Mouse (Mus musculus) adrenal gland, adult 18-20 months (tissue): ENCODE data around the gene Krt27. TPM values are rescaled to one million over a fixed set of nuclear protein-coding genes. Genes with fewer than 3 reads are reported as not detected.

ENCODE experiments used
- DNase-seq, 2 experiments: peaks; one replicate each; pipeline ENCODE4 v3.0.0; 2021 to 2022; ENCODE audit warnings: low spot score in 2 of 2
- total RNA-seq, 2 experiments: library from RNA; stranded (reverse); gene quantifications; 1 replicate in 1 of 2; 2 replicates in 1 of 2; pipeline ENCODE4 v1.2.3; 2021

Krt27 gene
- total RNA-seq, 2 experiments from 2014 or later = not detected

GRCm38 (mm10) chr11:99333426-99333825, 17.5 kb downstream of the Krt27 start:
- no peak for DNase-seq

GRCm38 (mm10) chr11:99329655-99330054, 21.2 kb downstream of the Krt27 start:
- DNase-seq = no peak

DNA sequence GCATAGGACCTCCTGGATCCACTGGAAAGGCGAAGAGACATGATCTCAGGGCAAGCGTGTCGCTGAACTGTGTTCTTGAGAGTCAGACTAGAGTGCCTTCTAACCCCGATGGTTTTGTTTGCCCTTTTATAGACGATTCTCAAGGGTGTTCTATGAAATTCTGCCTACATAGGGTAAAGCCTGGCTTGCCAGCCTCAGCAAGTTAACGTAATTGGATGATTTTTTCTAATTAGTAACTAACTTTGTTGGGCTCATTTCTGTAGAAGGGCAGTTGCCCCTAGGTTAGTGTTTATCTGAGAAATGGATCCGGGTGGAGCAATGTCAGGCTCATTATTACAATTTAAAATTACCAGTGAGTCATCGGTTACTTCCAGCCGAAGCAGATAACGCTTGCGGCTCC, 28.1 kb downstream of the Krt27 start, which contains the start of gene Krt25:
TSS of gene Krt25 (minus strand) at position 101 of the 400 bp plus-strand sequence.
- no peak for DNase-seq

- DNase-seq = no peak
These were observed 29.8 kb downstream of the Krt27 start for GRCm38 (mm10) chr11:99321094-99321493.

GRCm38 (mm10) chr11:99319127-99319526, 31.8 kb downstream of the Krt27 start:
- DNase-seq = no peak

GRCm38 (mm10) chr11:99316543-99316942, 34.4 kb downstream of the Krt27 start:
- no peak for DNase-seq

DNA sequence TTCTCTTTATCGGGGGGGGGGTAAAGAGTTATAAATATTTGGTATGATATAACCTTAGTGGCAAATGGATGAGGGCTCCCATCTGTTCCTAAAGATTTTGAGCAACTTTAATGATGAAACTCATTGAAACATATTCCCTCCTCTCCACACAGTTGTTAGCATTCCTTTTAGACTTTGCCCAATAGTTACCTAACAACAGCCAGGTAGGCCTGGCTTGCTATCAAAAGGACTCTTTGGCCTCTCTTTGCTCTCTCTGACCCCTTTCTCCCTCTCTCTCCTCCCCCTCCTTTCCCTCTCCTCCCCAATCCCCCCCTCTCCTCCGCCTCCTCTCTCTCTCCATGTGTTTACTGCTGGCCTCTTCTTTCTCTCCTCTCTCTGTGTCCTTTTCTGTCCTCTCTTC, 36.3 kb downstream of the Krt27 start:
- DNase-seq = no peak

GRCm38 (mm10) chr11:99310882-99311281, 40.0 kb downstream of the Krt27 start:
- no peak for DNase-seq

GRCm38 (mm10) chr11:99307579-99307978, 43.3 kb downstream of the Krt27 start:
- peak; percentile 35 to 55 for DNase-seq

Other genes starting within 250 kb of the Krt27 start
- under 1 TPM in 1 of 2 experiments, not detected in 1; 0.38 TPM for gene Ccr7, start 196.0 kb downstream of the Krt27 start, total RNA-seq
- gene Smarce1, start 120.1 kb downstream of the Krt27 start, total RNA-seq = 10 to 100 TPM; 40.5 to 57.3 TPM
- 1 to 10 TPM; 1.3 to 1.7 TPM for gene Krt222, start 107.0 kb downstream of the Krt27 start, total RNA-seq
- not detected for gene Krt24, start 65.8 kb downstream of the Krt27 start, total RNA-seq
- gene Krt25, start 28.2 kb downstream of the Krt27 start, total RNA-seq = not detected
- gene Krt26, start 13.1 kb downstream of the Krt27 start, total RNA-seq = not detected
- gene Krt28, start 23.8 kb upstream of the Krt27 start, total RNA-seq = not detected
- 1 to 10 TPM; 3.4 to 5.9 TPM for gene Krt10, start 38.3 kb upstream of the Krt27 start, total RNA-seq
- not detected for gene Krt12, start 71.2 kb upstream of the Krt27 start, total RNA-seq
- gene Krt20, start 87.0 kb upstream of the Krt27 start, total RNA-seq = under 1 TPM in 1 of 2 experiments, not detected in 1; 0.16 TPM
- gene Krt23, start 142.0 kb upstream of the Krt27 start, total RNA-seq = not detected
- not detected for gene Krt39, start 170.2 kb upstream of the Krt27 start, total RNA-seq
- not detected for gene Krt40, start 192.1 kb upstream of the Krt27 start, total RNA-seq
- not detected for gene Krtap3-3, start 199.8 kb upstream of the Krt27 start, total RNA-seq
- not detected for gene Krtap3-2, start 205.7 kb upstream of the Krt27 start, total RNA-seq
- gene Gm11939, start 208.4 kb upstream of the Krt27 start, total RNA-seq = not detected
- gene Krtap3-1, start 215.5 kb upstream of the Krt27 start, total RNA-seq = not detected
- gene Krtap1-5, start 229.9 kb upstream of the Krt27 start, total RNA-seq = not detected
- gene Krtap1-4, start 232.6 kb upstream of the Krt27 start, total RNA-seq = not detected
- gene Krtap1-3, start 240.2 kb upstream of the Krt27 start, total RNA-seq = not detected
- not detected for gene Krtap9-3, start 247.0 kb upstream of the Krt27 start, total RNA-seq